Mouse (Mus musculus) ovary, postnatal 36 days (tissue): ENCODE measurements at regions not wholly inside any gene's neighbourhood (a gene's known extent, or its start where the extent isn't known, plus 50 kb on each side); places are given as distances from the start of the nearest gene placed in this dataset.
"Not testable (repeated sequence)": the region's sequence is repeated elsewhere in the genome, so short reads cannot be mapped to it uniquely, and the experiment has no call there.

ENCODE experiments used
- DNase-seq: peaks from one replicate; pipeline ENCODE4 v3.0.0; 2022; ENCODE audit warnings: low spot score, mixed read lengths

DNA sequence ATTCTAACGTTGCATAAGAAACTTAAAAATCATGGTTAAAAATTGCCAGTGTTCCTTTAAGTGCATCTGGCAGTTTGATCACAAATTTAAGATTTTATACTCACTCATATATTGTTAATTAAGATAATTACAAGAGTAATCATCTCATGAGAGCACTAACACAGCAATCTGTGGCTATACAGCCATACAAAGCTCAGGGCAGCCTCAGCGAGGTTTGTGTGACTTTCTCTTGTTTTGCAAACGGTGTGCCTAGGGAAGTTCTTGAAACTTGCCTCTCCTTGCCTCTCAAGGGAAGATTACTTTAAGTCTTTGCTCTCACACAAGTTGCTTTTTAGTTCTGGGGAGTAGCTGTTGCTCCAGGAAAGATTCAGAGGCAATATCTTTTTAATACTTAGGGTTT is 58.1 kb upstream of the Slc1a4 start:
- DNase-seq: no peak

DNA sequence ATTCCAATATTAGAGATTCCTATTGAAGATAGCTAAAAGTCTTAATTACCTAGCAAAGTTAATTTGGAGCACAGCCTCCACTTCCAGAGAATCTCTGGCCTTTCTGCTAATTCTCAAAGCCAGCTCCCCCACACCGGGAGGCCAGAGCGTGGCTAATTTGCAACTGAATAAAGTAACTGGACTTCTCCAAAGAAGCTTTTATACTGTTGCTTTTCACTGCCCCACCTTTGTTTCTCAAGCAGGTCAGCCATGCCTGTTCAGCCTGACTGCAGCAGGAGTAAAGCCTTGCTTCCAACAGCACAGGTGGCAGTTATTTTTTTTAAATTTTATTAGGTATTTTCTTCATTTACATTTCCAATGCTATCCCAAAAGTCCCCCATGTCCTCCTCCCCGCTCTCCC is 60.8 kb upstream of the Slc1a4 start:
- DNase-seq: not testable (repeated sequence)

DNA sequence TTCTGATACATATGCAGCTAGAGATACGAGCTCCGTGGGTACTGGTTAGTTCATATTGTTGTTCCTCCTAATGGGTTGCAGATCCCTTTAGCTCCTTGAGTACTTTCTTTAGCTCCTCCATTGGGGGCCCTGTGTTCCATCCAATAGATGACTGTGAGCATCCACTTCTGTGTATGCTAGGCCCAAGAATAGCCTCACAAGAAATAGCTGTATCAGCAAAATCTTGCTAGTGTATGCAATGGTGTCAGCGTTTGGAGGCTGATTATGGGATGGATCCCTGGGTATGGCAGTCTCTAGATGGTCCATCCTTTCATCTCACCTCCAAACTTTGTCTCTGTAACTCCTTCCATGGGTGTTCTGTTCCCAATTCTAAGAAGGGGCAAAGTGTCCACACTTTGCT is 61.3 kb upstream of the Slc1a4 start:
- DNase-seq: not testable (repeated sequence)

DNA sequence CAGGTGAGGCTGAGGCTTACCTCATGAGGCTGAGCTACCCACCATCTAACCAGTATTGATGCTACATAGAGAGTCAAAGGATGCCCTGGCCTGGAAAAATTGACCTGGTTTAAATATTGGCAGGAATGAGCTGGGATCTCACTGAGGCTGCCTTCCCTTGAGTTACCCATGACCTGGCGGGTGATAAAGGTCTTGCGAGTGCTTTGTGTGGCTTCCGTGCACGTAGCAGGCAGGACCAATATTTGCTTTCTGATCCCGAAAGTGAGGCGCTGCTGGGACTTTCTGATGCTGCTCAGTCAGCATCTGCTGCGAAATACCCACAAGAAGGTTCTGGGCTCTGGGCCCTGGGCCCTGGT is 63.3 kb upstream of the Slc1a4 start:
- no peak for DNase-seq

DNA sequence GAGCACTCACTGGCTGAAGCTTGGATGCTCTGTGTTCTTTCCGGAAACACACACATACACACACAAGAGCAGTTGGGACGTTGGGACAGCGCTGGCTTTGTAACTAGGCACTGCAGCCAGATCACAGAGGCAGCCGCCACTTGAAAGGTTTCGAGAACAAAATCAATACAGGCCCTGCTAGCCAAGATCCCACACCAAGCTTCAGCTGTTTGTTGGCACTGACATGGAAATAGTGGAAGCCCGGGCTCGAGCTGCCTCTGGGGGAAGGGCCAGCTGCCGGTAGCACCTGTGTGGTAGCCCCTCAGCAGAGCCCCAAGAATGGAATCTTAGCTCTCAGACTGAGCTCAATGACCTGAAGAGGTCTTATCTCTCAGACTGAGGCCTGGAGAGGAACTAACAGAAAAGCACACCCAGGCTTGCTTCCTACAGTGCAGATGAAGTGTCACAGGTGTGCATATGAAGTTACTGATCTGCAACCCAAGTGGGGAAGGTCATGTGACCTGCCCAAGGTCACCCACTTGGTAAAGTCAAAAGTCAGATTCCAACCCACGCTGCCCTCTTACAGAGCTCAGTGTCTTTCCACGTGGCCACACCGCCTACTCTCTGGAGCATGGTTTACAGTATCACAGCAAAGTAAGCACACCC is 63.8 kb upstream of the Slc1a4 start:
- no peak for DNase-seq

DNA sequence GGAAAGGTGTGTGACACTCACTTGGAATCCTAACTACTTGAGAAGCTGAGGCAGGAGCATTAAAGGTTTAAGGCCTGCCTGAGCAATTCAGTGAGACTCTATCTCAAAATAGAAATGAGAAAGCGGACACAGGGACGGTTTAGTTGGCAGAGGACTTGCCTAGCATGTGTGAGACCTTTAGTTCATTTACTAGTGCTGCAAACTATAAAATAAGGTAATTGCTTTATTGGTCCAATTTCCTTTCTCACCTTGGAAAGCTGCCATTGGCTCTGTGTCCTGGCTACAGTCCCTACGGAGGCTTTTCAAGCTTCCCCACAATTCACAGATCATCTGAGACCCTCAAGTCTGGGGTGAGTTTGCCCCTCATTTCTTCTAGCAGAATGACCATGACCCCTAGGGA is 64.4 kb upstream of the Slc1a4 start:
- no peak for DNase-seq

DNA sequence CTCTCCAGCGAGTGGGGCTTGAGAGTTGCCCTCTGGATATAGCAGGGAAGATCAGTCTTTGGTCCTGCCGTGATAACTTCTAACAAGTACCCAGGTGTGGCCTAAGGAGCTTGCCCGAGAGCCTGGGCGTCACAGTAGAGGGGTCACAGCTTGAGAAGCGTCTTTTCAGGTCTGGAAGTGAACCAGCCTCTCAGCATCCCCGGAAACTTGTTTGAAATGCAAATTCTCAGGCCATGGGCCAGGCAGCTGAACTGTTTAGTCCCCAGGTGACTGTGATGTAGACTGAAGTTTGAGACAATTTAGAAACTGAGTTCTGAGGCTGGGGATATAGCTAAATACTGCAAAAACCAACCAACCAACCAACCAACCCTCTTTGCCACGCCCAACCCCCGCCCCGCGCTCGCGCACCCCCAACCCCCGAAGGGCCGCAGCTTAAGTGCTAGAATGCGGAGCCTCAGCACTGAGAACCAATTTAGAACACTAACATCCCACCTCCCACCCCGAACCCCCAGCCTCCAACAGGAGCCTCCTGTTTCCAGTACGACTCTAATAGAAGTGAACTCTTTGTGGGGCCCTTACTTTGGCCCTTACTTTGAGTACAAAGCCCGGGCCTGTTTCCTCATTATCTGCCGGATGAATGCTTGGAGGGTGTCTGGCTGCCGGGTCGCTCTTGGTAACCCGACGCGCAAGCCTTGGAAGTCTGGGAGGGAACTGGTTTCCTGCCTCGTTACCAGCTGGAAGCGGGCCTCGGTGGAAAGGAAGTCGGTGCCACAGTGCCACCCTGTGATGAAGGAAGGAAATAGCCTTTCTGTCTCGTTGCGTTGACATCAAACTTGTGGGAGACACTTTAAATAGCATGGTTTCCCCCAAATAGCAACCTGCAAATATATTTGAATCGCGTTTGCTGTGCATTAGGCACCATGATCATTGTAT is 68.1 kb upstream of the Slc1a4 start:
- DNase-seq: peak; percentile 79

DNA sequence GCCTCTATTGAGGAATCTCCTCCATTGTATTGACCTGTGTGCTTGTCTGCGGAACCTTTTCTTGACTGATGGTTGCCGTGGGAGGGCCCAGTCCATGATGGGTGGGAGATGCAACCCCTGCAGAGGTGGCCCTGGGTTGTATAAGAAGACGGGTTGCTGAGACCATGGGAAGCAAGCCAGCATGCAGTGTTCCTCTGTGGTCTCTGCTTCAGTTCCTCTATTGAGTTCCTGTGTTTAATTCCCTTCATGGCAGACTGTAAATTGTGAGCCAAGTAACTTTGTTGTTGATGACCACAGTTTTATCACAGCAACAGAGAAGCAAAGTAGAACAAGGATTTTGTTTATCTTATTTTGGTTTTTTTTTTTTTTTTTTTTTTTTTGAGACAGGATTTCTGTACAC is 70.9 kb upstream of the Slc1a4 start:
- no peak for DNase-seq

DNA sequence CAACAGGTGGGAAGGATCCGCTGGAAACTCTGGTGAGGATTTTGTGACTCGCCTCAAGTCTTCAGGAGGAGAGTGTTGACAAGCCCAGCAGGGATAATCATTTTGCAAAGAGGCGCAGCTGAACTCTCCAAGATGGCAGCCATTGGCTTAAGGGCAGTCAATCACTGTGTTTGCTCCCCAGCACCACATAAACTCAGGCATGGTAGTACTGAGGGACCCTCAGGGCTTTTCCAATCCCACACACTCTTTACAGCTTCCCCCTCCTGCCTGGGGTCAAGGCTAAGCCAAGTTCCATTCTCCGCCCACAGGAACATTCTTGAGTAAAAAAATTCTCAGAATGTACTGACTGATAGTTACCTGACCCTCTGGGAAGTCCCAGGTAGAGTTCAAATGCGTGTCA is 72.0 kb upstream of the Slc1a4 start:
- DNase-seq: no peak

DNA sequence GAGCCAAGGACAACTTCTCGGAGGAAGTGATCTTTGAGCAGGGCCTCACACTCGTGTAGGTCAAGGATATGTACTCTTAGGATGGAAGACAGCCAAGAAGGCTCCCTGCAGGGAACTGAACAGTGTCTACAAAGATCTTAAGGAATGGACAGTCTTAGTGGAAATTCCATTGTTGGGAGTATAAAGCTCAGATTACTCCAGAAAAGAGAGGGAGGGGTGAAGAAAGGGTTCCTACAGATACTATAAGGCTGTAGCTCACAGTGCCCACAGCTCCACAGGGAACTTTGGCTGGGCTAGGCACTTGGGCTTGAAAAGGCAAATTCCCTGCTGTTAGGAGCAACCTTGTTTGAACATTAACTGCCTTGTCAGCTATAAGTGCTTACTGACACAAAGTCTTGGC is 85.6 kb upstream of the Slc1a4 start:
- DNase-seq: no peak

DNA sequence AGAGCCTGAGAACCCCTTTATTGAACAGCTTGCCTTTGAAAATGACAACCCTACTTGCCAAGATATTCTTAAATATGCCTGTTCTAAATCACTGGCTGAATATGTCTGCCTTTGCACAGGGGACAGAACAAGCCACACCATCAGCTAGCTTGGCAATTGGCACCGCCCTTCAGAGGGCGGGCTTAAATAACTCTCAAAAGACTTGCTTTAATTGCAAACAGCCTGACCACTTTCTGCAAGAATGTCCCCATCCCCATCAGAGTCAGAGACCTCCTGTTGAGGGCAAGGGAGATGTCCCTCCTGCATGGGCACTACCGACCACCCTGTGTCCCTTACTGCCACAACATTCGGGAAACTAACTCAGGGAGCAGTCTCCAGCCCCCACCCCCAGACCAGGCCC is 88.4 kb upstream of the Slc1a4 start:
- DNase-seq: no peak

DNA sequence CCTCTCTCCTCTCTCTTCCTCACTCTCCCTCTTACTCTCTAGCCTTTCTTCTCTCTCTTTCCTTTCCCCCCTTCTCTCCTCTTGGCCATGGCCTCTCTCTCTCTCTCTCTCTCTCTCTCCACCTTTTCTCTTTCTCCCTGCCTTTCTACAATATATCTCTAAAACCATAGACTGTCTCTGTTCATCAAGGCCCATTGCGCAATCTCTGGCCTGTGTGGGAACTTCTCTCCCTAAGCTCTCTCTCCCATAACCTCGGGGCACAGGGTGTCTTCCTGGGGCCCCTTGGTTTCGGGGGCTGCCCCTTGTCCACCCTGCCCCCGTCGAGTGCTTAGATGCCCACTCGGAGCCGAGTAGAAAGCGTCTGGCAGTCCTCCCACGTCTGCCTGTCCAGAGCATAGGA is 103.5 kb upstream of the Slc1a4 start:
- DNase-seq: no peak

DNA sequence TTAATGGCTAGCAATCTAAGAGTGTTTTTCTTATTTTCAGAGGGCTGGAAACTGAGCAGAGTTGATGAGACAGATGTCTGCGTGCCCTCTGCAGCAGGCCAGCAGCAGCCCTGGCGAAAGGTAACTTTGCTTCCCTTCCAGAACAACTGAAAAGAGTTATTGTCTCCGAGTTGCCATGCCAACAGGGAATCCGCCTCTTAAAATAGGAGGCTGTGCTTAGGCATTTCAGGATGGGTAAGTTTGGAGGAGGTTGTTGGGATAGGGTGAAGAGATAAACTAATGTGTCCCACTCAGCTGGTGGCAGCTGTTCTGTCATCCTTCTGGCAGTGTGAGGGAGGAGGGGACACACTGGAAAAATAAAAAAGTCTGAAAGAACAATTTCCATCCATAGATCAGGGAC is 100.6 kb upstream of the Sertad2 start:
- DNase-seq: no peak

DNA sequence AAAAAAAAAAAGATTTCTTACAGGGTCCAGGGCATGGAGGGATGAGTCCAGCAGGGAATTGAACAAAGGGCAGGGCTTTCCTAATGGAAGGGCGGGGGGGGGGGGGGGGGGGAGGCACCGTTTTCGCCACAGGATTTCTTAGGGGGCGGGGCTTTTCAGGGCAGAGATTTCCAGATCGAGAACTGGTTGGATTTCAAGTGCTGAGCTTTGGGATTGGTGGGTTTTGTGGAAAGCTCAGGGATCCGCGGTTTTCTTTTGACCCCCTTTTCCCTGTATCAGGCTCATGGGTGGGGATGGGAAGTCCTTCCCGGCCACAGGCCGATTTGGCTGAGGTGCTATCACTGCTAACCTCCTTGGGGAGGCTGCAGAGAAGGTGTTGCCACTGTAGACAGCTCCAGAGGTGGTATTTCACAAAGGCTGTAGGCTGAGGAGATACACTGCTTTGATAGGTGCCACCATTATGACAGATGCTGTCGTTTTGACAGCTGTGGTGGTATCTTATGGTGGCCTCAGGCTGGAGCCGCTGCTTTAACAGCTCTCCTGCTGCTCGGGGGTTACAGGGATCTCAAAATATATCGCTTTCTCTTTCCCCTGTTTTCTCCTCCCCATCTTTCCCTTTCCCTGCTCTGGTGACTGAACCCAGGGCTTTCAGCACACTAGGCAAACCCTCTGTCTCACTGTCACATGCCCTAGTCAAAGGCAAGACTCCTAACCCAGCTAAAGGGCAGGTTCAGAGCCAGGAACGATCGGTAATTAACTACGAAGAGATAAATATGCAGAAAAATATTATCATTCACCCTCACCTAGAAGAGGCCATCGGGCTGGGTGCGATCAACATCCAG is 97.8 kb upstream of the Sertad2 start:
- no peak for DNase-seq

DNA sequence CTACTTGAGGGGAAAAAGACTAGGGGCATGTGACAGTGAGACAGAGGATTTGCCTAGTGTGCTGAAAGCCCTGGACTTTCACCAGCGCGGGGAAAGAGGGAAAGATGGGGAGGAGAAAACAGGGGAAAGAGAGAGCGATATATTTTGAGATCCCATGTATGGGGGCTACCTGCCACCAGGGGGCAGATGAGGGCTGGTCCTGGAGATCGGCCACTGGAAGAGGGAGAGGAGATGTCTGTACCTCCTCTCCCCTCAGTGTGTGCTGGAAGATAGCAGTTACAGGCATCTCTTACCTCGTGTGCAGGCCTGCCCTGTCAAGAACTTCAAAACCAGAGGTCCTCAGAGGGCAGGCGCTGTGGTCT is 97.2 kb upstream of the Sertad2 start:
- peak; percentile 71 for DNase-seq

DNA sequence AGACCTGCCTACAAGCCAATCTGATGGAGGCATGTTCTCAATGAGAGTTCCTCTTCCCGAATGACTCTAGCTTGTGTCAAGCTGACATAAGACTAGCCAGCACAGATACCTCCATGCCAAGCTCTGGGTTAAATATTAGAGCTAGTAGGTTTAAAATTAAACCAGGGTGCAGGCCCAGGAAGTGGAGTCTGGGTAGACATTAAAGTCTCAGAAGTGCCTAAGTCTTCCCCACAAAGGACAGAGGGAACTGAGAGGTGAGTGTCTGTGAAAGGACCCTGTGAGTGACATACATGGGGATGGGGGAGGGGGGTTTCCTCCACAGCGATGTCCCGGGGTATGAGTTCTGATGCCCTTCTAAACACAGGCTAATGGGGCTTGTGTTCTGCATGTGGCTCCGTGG is 90.2 kb upstream of the Sertad2 start:
- DNase-seq: no peak

DNA sequence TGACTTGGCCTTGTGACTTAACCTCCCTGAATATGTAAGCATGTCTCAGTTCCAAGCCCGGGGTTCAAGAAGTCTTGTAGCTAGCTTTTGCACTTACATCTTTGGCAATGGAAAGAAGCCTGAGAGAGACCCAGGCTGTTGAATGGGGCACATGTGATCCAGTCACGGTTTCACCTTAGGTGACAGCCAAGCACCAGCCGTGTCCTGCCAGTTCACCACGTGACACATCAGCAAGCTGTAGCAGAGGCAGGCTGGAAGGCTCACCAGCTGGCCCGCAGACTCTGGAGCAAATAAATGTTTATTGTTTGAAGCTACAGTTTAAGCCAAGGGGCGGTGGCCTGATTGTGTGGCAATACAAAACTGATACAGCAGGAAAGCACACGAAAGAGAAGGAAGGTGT is 89.3 kb upstream of the Sertad2 start:
- DNase-seq: no peak

DNA sequence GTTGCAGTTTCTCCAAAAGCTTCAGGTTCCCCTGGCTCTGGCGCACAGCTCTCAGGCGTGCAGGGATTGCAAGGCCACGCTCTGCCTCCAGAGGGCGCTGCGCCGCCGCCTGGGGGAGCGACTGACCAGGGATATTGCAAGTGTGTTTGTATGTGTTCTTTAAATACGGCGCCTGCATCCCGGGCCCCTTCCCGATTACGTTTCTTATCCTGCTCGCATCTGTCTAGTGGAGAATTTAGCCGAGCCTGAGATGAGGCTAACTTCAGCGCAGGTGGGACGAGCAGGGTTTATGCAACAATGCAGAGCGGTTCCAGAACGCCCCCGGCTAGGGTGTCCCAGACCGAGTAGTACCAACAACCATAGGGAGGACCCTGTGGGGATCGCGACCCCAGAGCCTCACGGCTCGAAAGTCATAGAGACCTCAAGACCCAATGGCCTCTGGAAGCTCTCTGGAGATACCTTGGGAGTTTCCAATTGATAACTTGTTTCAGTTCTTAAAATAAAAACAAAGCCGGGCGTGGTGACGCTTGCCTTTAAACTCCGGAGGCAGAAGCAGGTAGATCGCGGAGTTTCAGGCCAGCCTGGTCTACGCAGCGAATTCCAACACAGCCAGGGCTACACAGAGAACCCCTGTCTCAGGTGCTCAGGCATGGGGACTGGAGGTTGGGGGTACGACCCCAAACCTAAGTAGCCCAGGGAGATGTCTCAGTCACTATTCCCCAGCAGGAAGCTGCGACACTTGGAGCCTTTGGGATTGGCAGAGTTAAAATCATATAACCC is 87.8 kb upstream of the Sertad2 start:
- DNase-seq: peak; percentile 84

DNA sequence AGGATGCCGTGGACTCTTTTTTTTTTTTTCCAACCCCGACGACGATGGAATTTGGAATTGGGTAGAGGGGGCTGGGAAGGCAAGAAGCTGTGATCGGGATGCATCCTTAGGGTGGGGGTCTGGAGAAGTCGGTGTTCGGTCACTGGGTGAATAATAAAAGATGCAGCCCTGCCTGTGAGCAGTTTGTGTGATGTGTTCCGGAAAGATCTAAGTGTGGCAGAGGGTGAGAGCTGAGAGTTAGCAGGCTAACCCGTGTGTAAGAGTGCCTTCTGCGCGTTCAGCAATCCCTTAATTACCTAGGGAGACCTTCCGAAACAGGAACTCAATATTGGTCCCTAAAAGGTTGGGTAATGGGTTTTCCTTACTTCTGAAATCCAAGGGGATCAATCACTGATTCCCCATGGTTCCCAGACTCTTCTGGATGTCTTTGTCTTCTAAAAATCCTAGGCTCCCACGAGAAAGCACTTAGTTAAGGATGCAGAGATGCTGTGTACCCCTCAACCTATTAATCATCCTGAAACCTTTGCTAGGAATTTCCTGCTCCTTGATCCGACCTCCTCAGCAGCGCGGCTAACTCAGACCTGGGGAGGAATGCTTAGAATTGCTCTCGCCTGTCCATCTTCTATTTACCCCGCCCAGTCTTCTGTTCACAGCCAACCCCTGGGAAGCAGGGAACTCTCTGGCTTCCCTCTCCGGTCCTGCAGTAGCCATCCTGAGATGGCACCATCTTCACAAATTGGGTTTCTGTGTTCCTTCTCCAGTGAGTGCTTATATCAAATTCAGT is 87.0 kb upstream of the Sertad2 start:
- DNase-seq: no peak

DNA sequence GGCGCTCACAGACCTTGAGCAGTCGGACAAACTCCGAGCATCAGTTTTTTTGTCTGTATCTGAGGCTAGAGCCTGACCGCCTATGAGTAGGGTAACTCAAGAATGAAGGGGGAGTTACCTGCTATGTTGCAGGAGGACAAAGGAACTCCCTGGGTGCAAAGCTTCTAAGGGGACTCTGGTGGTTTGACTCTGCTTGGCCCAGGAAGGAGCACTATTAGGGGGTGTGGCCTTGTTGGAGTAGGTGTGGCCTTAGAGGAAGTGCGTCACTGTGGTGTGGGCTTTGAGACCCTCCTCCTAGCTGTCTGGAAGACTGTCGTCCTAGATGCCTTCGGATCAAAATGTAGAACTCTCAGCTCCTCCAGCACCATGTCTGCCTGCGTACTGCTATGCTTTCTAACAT is 83.9 kb upstream of the Sertad2 start:
- DNase-seq: no peak

DNA sequence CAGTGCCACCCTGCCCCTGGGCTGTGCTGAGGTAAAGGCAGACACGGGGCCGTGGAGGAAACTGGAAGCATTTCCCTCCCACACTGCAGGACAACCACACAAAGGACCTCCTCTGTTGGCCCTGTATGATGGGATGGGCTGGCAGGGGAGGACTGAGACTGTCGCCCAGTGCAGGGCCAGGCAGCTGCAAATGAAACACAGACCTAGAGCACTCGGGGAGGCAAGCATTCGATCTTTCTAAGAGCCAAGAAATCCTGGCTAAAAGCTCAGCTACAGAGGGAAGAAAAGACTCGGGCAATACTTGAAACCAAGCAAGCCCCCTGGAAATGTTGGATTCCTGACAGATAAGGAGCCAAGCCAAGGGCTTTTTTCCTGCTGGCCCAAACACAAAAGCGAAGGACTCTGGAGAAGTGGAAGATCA is 82.5 kb upstream of the Sertad2 start:
- DNase-seq: no peak
